Mouse (Mus musculus) spleen, adult 2 months (tissue): Measurements from ENCODE around the gene Lefty1. TPM values are rescaled to one million over a fixed set of nuclear protein-coding genes. Genes with fewer than 3 reads are reported as not detected.

Source experiments
- DNase-seq, 2 experiments: peaks; one replicate each; pipeline versions ENCODE4 v3.0.0 to v3.0.0-alpha.2; 2012 to 2021; ENCODE audit warnings: low spot score in 2 of 2, low read depth in 1 of 2
- H3K27ac ChIP-seq: fragments of 200-500 bp; 2 replicates; pipeline ENCODE4 v1.5.1; 2012; ENCODE audit warnings: low read length, inconsistent platforms; ENCODE audit not compliant: insufficient read depth
- H3K27me3 ChIP-seq: fragments of 200-500 bp; 2 replicates; pipeline ENCODE4 v1.6.1; 2012; ENCODE audit warnings: mild to moderate bottlenecking, moderate library complexity, low read length, inconsistent platforms; ENCODE audit not compliant: control insufficient read depth, insufficient read depth
- H3K36me3 ChIP-seq: fragments of 200-500 bp; 2 replicates; pipeline ENCODE4 v1.6.1; 2012; ENCODE audit warnings: mild to moderate bottlenecking, low read length, inconsistent platforms; ENCODE audit not compliant: control insufficient read depth, insufficient read depth
- H3K4me1 ChIP-seq: fragments of 200-500 bp; 2 replicates; pipeline ENCODE4 v1.6.1; 2011; ENCODE audit warnings: inconsistent platforms; ENCODE audit not compliant: control insufficient read depth, insufficient read depth, insufficient read length
- H3K4me3 ChIP-seq: fragments of 200-500 bp; 2 replicates; pipeline ENCODE4 v1.5.1; 2011; ENCODE audit warnings: mild to moderate bottlenecking, inconsistent platforms; ENCODE audit not compliant: insufficient read depth, insufficient read length; ENCODE audit errors: extremely low read depth
- CTCF ChIP-seq: fragments of 200-500 bp; IDR thresholded peaks from 2 replicates; pipeline ENCODE4 v1.5.1; 2011; ENCODE audit warnings: mild to moderate bottlenecking, inconsistent platforms; ENCODE audit not compliant: insufficient read depth, insufficient read length, insufficient replicate concordance; ENCODE audit errors: extremely low read depth
- POLR2A ChIP-seq: fragments of 200-500 bp; IDR thresholded peaks from 2 replicates; pipeline ENCODE4 v1.6.1; 2011; ENCODE audit warnings: low read depth, low read length, inconsistent platforms
- WGBS: fragments of 180-500 bp; shearing (Covaris S2); methylation state at CpG from one replicate; pipeline ENCODE4 v1.1.7; 2018; 5-methylcytosine and 5-hydroxymethylcytosine counted together
- polyA plus RNA-seq: library from polyadenylated mRNA; depleted of rRNA; stranded (reverse); fragments of >200 nt; gene quantifications from 2 replicates; pipeline ENCODE4 v1.2.3, GENCODE M21; 2012

The Lefty1 gene
- polyA plus RNA-seq, 1 experiment, result 10.9 TPM

DNA sequence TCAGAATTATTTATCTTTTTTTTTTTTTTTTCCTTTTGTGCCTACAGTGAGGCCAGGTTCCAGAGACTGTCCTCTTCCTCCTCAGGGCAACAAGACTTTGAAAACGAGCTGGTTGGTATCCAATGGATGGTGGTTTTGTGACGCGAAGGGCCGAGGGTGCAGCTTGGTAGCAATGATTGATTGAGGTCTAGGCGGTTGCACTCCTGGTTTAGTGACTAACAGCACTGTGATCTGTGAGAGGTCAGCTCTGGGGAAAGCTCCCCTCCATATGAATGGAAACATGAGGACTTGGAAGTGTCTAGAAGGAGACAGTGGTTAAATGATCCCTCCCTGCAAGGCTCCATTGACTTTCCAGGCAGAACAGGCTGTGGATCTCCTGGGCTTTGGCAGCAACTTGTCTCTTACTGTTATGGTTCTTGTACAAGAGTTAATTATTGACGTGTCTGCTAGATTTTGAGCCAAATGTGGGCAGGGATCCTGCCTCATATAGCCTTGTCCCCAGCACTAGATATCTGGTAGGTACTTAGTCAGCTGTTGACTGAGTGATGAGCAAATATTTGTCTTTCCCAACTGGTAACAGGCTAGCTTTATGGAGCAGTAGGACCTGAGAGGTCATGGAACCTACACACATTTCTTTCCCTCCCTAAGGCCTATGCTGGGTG lies 17.4 kb downstream of the Lefty1 start:
- DNase-seq, result no peak
- 96% methylated on average over 6 of the region's 6 CpGs for WGBS
- H3K27ac ChIP-seq, result no peak overlapping the region
- peaks cover 45% of the 10 kb centered on the region for H3K36me3 ChIP-seq
- H3K4me3 ChIP-seq, result no peak overlapping the region
- TF ChIP-seq POLR2A (no peak), CTCF (no peak)
- H3K4me1 ChIP-seq, result no peaks in the 10 kb centered on the region
- H3K27me3 ChIP-seq, result no peaks in the 10 kb centered on the region

DNA sequence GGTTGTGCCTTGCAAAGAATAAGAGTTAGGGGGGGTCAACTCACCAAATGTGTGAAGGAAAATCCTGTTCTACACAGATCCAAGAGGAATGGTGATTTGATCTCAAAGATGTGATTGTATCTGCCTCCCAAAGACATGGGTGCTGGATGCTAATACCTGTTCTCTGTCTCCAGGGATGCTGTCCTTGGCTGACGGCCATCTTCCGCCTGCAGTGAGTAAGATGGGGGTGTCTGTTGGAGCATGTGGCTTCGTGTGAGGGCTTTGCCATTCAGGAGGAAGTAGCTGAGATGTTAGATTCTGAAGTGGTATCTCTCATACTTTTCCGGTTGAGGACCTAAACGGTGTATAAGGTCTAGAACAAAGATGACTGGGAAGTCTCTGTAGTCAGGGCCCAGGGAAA lies 18.0 kb downstream of the Lefty1 start:
- no peak for TF ChIP-seq POLR2A
- no peak for DNase-seq
- 83% methylated on average over 5 of the region's 5 CpGs for WGBS
- Histone ChIP-seq H3K27ac (no peak overlapping the region), H3K4me3 (no peak overlapping the region), H3K4me1 (no peaks in the 10 kb centered on the region), H3K27me3 (no peaks in the 10 kb centered on the region), H3K36me3 (peaks cover 44% of the 10 kb centered on the region)

- no peaks in the 10 kb centered on the region for H3K4me1 ChIP-seq
- no peak overlapping the region for H3K27ac ChIP-seq
- WGBS, result 88% methylated on average over 8 of the region's 8 CpGs
- DNase-seq, result no peak
- H3K27me3 ChIP-seq, result no peaks in the 10 kb centered on the region
- H3K4me3 ChIP-seq, result no peak overlapping the region
- peaks cover 47% of the 10 kb centered on the region for H3K36me3 ChIP-seq
- TF ChIP-seq CTCF (no peak), POLR2A (no peak)
Measured at GRCm38 (mm10) chr1:180956401-180956800, 21.6 kb downstream of the Lefty1 start.

GRCm38 (mm10) chr1:180956973-180957381 lies 22.2 kb downstream of the Lefty1 start:
- Histone ChIP-seq H3K36me3 (peaks cover 48% of the 10 kb centered on the region), H3K27me3 (no peaks in the 10 kb centered on the region), H3K4me3 (no peak overlapping the region), H3K27ac (no peak overlapping the region), H3K4me1 (no peaks in the 10 kb centered on the region)
- 68% methylated on average over 8 of the region's 8 CpGs for WGBS
- DNase-seq, result no peak
- TF ChIP-seq POLR2A, result no peak
- no peak for TF ChIP-seq CTCF

DNA sequence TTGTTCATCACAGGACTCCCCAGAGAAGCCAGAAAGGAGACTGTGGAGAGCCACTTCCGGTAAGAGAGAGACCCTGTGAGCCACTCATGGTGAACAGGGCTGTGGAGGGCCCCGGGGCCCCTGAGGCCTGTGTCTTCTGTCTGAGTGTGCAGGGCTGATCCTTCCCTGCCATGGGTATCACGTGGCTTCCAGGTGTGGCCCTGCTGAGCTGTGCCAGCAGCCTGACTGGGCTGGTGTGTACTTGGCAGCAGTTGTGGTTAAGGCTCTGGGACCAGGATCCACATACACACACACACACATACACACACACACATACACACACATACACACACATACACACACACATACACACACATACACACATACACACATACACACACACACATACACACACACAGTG lies 23.2 kb downstream of the Lefty1 start:
- WGBS, result 82% methylated on average over 3 of the region's 3 CpGs
- TF ChIP-seq CTCF (no peak), POLR2A (no peak)
- H3K36me3 ChIP-seq, result peaks cover 54% of the 10 kb centered on the region
- no peaks in the 10 kb centered on the region for H3K27me3 ChIP-seq
- H3K4me1 ChIP-seq, result no peaks in the 10 kb centered on the region
- no peak overlapping the region for H3K4me3 ChIP-seq
- H3K27ac ChIP-seq, result no peak overlapping the region
- DNase-seq, result no peak

DNA sequence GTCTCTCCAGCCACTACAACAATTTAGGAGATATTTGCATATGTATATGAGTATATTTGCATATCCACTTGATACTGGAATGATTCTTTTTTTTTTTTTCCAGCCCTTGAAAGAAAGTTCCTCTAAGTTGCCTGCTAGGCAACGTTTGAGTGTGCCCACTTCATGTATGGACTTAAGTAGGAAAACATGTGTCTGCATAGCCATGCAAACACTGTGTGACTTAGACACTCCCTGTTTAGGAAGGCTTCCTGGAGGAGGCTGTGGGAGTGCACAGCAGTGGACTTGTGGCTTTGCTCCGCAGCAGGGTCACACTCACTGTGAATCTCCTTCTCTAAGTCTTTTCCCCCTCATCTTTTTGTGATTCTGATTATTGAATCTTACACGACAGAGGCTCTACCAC lies 24.0 kb downstream of the Lefty1 start:
- no peaks in the 10 kb centered on the region for H3K27me3 ChIP-seq

DNA sequence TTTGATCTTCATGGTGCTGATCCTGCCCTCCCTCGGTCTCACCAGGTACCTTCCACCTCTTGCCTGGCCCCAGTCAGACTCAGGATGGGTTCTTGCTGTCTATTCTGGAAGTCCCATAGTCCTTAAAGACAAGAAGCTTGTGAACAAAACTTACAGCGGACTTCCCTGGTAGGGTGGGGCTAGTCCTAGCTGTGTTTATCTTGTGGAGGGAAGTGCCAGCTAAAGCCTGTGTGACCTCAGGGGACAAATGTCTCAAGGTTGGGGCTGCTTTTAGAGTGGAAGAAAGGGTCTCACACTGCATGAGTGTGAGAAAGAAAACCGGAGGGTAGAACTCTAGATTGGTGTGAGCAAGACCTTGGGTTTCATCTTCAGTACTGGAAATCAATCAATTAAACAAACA lies 31.0 kb downstream of the Lefty1 start:
- no peaks in the 10 kb centered on the region for H3K4me1 ChIP-seq
- H3K36me3 ChIP-seq, result peaks cover 52% of the 10 kb centered on the region
- DNase-seq, result no peak
- TF ChIP-seq CTCF (no peak), POLR2A (no peak)
- WGBS, result 94% methylated on average over 3 of the region's 3 CpGs
- H3K4me3 ChIP-seq, result no peak overlapping the region
- H3K27me3 ChIP-seq, result no peaks in the 10 kb centered on the region
- no peak overlapping the region for H3K27ac ChIP-seq

More for the DNA sequence above, 24.0 kb downstream of the Lefty1 start:
- H3K27ac ChIP-seq, result no peak overlapping the region
- H3K36me3 ChIP-seq, result peaks cover 55% of the 10 kb centered on the region
- no peak overlapping the region for H3K4me3 ChIP-seq
- 83% methylated on average over 3 of the region's 3 CpGs for WGBS
- no peak for DNase-seq
- H3K4me1 ChIP-seq, result no peaks in the 10 kb centered on the region
- TF ChIP-seq CTCF (no peak), POLR2A (no peak)

DNA sequence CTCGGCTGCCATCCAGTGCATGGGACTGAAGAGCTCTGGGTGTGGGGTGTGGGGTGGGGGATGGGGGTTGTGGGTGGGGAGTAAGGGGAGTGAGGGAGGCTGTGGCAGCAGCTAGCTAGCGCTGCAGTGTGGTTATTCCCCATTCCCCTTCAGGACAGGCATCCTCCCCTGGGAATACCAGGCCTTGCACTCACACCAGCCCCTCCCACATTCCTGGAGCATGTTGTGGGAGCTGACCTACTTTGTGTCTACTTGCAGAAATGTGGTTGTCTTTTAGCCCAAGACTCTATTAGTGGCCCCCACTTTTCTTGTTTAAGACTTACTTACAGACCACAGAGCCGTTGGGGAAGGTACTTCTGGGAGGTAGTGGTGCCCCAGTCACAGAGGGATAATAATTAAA lies 31.7 kb downstream of the Lefty1 start:
- Histone ChIP-seq H3K4me3 (no peak overlapping the region), H3K4me1 (no peaks in the 10 kb centered on the region), H3K27ac (no peak overlapping the region), H3K27me3 (no peaks in the 10 kb centered on the region), H3K36me3 (peaks cover 48% of the 10 kb centered on the region)
- 81% methylated on average over 3 of the region's 3 CpGs for WGBS
- DNase-seq, result no peak
- TF ChIP-seq POLR2A (no peak), CTCF (no peak)
